Mouse (Mus musculus) layer of hippocampus, postnatal 36 days (tissue): ENCODE data around the gene Cngb1. TPM values are rescaled to one million over a fixed set of nuclear protein-coding genes. Genes with fewer than 3 reads are reported as not detected.

Experiments
- DNase-seq, 2 experiments: peaks; one replicate each; pipeline ENCODE4 v3.0.0; 2022
- total RNA-seq, 2 experiments: library from RNA; stranded (reverse); gene quantifications; 2 replicates each; pipeline ENCODE4 v1.2.3; 2021

Gene Cngb1
- total RNA-seq, 2 experiments from 2014 or later = 0.66 to 0.95 TPM

DNA sequence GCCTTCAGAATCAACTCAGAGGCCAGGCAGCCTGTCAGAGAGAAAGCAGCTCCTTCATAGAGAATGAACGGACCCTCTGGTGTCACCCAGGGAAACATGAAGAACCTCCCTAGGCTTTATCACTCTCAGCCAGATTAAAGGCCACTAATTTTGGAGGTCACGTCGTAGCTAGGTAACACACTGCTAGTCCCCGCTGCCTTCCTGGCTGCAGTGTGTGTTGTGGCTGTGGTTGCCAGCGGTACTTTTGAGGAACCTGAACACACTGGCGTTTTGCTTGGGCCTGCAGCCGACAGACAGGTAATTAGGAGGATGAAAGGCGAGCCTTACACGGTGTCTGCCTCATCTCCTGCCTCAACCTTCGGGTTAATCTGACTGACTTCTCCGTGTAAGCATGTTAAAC is 110.7 kb downstream of the Cngb1 start:
- no peak for DNase-seq

DNA sequence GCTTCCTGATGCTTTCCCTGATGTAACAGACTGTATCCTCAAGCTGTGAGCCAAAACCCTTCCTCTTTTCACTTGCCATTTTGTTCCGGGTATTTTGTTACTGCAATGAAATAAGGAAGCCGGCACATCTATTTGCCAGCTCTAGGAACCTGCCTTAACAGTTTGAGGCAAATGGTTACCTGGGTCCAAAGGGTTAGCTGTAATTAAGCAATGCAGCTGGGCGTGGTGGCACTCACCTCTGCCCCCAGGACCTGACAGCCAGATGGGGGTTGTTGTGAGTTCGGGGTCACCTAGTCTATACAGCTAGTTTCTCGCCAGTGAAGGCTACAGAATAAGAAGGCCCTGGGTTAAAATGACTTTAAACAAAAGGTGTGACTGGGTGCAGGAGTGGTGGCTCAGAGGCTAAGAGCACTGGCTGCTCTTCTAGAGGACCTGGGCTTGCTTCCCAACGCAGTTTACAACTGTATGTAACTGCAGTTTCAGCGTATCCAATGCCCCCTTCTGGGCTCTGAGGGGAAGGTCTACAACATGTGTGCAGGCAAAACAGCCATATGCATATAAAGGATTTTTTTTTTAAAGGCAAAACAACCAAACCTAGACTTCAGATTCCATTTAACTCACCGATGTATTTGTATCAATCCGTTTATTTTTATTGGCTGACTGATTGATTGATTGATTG is 114.7 kb downstream of the Cngb1 start:
- no peak for DNase-seq

Other genes with a start within 250 kb of the Cngb1 start
- gene Katnb1, start 225.4 kb downstream of the Cngb1 start, total RNA-seq = 10 to 100 TPM; 36.0 to 40.4 TPM
- 10 to 100 TPM; 61.4 to 62.0 TPM for gene Kifc3, start 103.8 kb downstream of the Cngb1 start, total RNA-seq
- gene Tepp, start 4.0 kb upstream of the Cngb1 start, total RNA-seq = not detected
- gene Zfp319, start 25.4 kb upstream of the Cngb1 start, total RNA-seq = 10 to 100 TPM; 17.1 to 17.7 TPM
- 10 to 100 TPM in 1 of 2 experiments, 1 to 10 TPM in 1; 9.8 to 11.7 TPM for gene Usb1, start 25.7 kb upstream of the Cngb1 start, total RNA-seq
- 10 to 100 TPM; 16.3 to 17.9 TPM for gene Mmp15, start 45.7 kb upstream of the Cngb1 start, total RNA-seq
- gene Cfap20, start 128.3 kb upstream of the Cngb1 start, total RNA-seq = 10 to 100 TPM; 55.4 to 63.9 TPM
- gene Csnk2a2, start 183.5 kb upstream of the Cngb1 start, total RNA-seq = 10 to 100 TPM; 66.9 to 71.8 TPM
- gene Ccdc113, start 227.5 kb upstream of the Cngb1 start, total RNA-seq = 1 to 10 TPM in 1 of 2 experiments, under 1 TPM in 1; 0.68 to 1.3 TPM